Mouse (Mus musculus): Measurements from ENCODE around the gene Gm10401. TPM values are rescaled to one million over a fixed set of nuclear protein-coding genes. Genes with fewer than 3 reads are reported as not detected.

Gm10401 gene
- polyA plus RNA-seq, 1 experiment from 2014 or later, result 38.1 TPM

DNA sequence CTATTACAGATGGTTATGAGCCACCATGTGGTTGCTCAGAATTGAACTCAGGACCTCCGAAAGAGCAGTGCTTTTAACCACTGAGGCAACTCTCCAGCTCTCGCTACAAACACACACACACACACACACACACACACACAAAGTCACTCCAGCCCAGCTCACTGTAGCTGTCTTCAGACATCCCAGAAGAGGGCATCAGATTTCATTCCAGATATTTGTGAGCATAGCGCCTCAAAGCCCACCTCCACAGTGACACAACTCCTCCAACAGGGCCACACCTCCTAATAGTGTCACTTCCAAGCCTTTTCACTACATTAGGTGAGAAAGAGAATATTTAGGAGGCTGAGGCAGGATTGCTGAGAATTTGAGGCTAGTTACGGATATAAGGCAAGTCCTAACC, 41.0 kb upstream of the Gm10401 start:
- Histone ChIP-seq H3K4me2 (ENCODE audit: low read length) (no peak overlapping the region), H3K36me3 (ENCODE audit: control insufficient read depth, insufficient read depth) (no peaks in the 10 kb centered on the region), H3K27me3 (replicated peaks; ENCODE audit: control insufficient read depth, insufficient read depth, low read length) (no peaks in the 10 kb centered on the region), H3K27ac (ENCODE audit: low read length) (no peak overlapping the region), H3K9me3 (ENCODE audit: control insufficient read depth, low read length) (no peaks in the 10 kb centered on the region), H3K9ac (replicated peaks; ENCODE audit: low read depth, low read length) (no peak overlapping the region), H3K4me1 (replicated peaks; ENCODE audit: control insufficient read depth, insufficient read depth, low read length) (peaks cover 13% of the 10 kb centered on the region), H3K4me3 (replicated peaks; ENCODE audit: low read length) (no peak overlapping the region)
- no peak for ATAC-seq
- 72% methylated on average over 4 of the region's 4 CpGs for WGBS

DNA sequence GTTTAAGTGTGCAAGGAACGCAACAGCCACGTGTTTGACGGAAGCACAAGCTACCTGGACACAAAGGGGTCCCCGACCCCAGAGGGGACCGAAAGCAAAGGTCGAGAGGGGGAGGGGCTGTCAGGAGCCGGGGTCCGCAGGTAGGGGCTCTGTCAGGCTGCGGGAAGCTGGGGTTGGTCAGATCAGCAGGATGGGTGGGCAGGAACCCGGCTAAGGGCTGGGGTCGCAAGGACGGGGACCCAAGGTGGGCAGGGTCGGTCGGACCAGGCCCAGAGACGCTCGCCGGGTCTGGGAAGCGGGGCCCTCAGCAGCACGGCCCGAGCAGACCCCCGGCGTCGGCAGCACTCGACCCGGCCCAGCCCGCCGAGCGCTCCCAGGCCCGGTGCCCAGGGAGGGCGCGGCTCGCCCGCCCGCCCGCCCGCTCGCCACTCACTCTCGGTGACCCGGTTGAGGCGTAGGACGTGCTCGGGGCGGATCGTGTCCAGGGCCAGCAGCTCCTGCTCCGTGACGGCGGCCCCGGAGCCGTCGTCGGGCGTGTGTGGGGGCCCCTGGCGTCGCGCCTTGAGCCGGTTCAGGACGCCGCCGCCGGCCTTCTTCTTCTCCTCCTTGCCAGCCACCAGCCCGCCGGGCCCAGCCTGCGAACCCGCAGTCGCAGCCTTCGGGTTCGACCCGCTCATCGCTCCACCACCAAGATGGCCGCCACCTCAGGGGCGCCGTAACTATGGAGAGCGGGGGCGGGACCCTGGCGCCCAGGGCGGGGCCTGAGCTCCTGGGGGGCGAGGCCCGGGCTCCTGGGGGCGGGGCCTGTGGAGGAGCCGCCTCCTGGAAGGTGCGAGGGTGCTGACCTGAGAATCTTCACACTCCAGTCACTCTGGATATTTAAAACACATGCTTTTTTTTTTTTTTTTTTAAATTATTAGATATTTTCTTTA, 36.4 kb upstream of the Gm10401 start, which contains the start of gene Unc119b:
Unc119b (minus strand) TSS at position 742 of the 932 bp plus-strand sequence.
- H3K9ac ChIP-seq (replicated peaks; ENCODE audit: low read depth, low read length), result peak within 1 kb of the TSS; percentile 88
- H3K4me1 ChIP-seq (replicated peaks; ENCODE audit: control insufficient read depth, insufficient read depth, low read length), result peaks cover 16% of the 10 kb centered on the region
- H3K9me3 ChIP-seq (ENCODE audit: control insufficient read depth, low read length), result no peaks in the 10 kb centered on the region
- no peaks in the 10 kb centered on the region; the same call in 1 of the 2 replicates for H3K36me3 ChIP-seq (ENCODE audit: control insufficient read depth, insufficient read depth)
- peak; percentile 96 for ATAC-seq
- no peaks in the 10 kb centered on the region for H3K27me3 ChIP-seq (replicated peaks; ENCODE audit: control insufficient read depth, insufficient read depth, low read length)
- peak within 1 kb of the TSS; percentile 15; the same call in 1 of the 2 replicates for H3K27ac ChIP-seq (ENCODE audit: low read length)
- under 1% methylated on average over 54 of the region's 81 CpGs for WGBS
- H3K4me2 ChIP-seq (ENCODE audit: low read length), result peak within 1 kb of the TSS; percentile 79
- H3K4me3 ChIP-seq (replicated peaks; ENCODE audit: low read length), result peak within 1 kb of the TSS; percentile 87

DNA sequence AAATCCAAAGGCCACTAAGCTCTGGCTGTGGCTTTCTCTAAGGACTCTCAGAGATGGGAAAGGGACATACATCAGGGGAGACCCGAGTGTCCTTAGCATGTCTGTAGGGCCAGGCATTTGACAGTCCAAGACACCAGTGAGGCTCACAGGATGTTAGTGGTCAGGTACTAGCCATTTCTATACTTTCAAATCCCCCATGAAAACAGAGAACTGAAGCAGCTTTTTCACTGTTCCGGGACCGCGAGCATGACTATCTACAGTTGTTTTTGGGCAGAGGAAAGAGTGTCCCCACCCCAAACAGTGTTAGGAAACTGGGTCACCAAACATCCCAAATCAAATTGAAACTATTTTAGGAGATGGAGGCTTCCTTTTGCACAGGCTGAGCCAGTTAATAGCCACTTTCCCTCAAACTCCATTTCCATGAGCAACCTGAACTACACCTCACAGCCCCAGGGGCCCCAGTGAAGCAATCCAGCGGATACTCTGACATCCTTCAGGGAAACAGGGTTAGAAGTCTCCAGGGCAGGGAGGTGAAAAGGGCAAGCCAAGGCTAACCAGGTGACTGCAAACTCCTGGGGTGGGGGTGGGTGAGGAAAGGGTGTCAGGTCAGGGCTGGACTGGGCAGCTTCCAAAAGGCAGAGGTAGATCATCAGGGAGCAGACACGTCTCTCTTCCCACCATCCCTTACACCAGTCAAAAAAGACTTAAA, 35.4 kb upstream of the Gm10401 start:
- Histone ChIP-seq H3K27ac (ENCODE audit: low read length) (no peak overlapping the region), H3K27me3 (replicated peaks; ENCODE audit: control insufficient read depth, insufficient read depth, low read length) (no peaks in the 10 kb centered on the region), H3K4me3 (replicated peaks; ENCODE audit: low read length) (peak overlapping the region; percentile 87), H3K9ac (replicated peaks; ENCODE audit: low read depth, low read length) (peak overlapping the region; percentile 4; the same call in 1 of the 2 replicates), H3K36me3 (ENCODE audit: control insufficient read depth, insufficient read depth) (no peaks in the 10 kb centered on the region; the same call in 1 of the 2 replicates), H3K9me3 (ENCODE audit: control insufficient read depth, low read length) (no peaks in the 10 kb centered on the region), H3K4me1 (replicated peaks; ENCODE audit: control insufficient read depth, insufficient read depth, low read length) (peaks cover 16% of the 10 kb centered on the region), H3K4me2 (ENCODE audit: low read length) (peak overlapping the region; percentile 79)
- ATAC-seq, result no peak
- WGBS, result 57% methylated on average over 6 of the region's 6 CpGs

DNA sequence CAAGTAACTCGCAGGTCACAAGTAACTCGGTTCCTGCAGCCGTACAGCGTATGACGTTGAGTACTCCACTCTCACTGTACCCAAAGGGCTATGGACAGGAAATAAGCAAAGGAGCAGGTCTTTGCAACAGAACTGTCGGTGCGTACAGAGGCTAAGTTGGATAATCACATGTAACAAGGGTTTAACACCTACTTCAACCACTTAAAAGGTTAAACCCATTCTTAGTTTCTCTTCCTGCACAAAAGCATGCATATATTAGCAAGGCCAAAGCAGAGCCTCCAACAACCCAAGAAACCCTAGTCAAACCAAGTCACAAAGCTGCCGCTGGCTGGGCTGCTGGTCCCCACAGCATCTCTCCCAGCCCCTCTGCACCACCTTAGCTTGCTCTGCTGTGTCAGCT, 34.4 kb upstream of the Gm10401 start:
- no peaks in the 10 kb centered on the region for H3K27me3 ChIP-seq (replicated peaks; ENCODE audit: control insufficient read depth, insufficient read depth, low read length)
- no peak overlapping the region for H3K4me3 ChIP-seq (replicated peaks; ENCODE audit: low read length)
- no peak overlapping the region for H3K4me2 ChIP-seq (ENCODE audit: low read length)
- H3K9ac ChIP-seq (replicated peaks; ENCODE audit: low read depth, low read length), result no peak overlapping the region
- no peak overlapping the region for H3K27ac ChIP-seq (ENCODE audit: low read length)
- 85% methylated on average over 8 of the region's 8 CpGs for WGBS
- H3K9me3 ChIP-seq (ENCODE audit: control insufficient read depth, low read length), result no peaks in the 10 kb centered on the region
- no peak for ATAC-seq
- H3K36me3 ChIP-seq (ENCODE audit: control insufficient read depth, insufficient read depth), result no peaks in the 10 kb centered on the region; the same call in 1 of the 2 replicates
- peaks cover 16% of the 10 kb centered on the region for H3K4me1 ChIP-seq (replicated peaks; ENCODE audit: control insufficient read depth, insufficient read depth, low read length)

DNA sequence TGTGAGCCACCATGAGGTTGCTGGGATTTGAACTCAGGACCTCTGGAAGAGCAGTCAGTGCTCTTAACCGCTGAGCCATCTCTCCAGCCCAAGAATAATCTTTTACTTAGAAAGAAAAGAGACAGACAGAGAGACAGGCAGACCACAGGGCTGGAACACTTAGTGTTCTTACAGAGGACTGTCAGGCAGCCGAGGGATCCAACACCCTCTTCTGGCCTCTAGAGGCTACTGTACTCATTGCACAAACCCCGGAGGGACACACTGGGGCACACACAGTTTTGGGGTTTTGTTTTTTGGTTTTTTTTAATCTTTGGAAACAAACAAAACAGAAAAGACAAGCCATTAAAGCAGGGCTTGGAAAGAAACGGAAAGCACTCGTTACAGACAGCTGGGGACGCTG, 31.2 kb upstream of the Gm10401 start:
- Histone ChIP-seq H3K27me3 (replicated peaks; ENCODE audit: control insufficient read depth, insufficient read depth, low read length) (no peaks in the 10 kb centered on the region), H3K4me1 (replicated peaks; ENCODE audit: control insufficient read depth, insufficient read depth, low read length) (peaks cover 23% of the 10 kb centered on the region), H3K27ac (ENCODE audit: low read length) (no peak overlapping the region), H3K4me2 (ENCODE audit: low read length) (no peak overlapping the region), H3K4me3 (replicated peaks; ENCODE audit: low read length) (no peak overlapping the region), H3K9me3 (ENCODE audit: control insufficient read depth, low read length) (no peaks in the 10 kb centered on the region), H3K36me3 (ENCODE audit: control insufficient read depth, insufficient read depth) (peaks cover 7% of the 10 kb centered on the region; the same call in 1 of the 2 replicates), H3K9ac (replicated peaks; ENCODE audit: low read depth, low read length) (no peak overlapping the region)
- ATAC-seq, result no peak
- 81% methylated on average over 6 of the region's 6 CpGs for WGBS

DNA sequence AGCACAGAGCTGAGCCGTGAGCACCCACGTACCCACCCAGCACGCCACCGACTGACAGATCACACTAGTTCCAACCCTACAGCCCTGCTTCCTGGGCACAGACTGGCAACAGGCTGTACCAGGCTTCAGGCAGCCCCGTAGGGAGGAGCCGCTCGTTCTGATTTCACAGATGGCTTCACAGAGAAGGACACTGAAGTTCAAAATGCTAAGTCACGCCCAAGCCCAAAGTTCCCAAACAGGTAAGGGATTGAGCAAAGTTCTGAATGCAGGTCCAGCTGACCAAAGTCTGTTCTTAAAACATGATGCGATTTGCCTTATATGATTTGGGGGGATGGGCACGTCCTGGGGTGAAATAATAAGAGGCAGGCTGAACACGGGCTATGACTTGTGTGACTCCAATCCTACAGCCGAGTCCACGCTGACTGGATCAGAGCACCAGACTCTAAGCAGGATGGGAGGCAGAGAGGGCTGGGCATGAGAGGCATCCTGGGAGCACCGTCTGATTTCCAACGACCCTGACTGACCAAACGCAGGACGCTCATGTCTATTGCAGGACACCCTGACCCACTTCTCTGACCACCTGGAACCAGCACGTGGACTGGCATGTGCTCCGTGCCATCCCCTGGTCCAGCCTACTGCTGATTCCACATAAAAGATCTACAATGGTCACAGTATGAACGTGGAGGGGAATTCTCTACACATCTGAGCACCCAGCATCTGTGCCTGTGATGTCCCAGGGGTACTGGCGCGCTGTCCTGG, 29.5 kb upstream of the Gm10401 start:
- no peaks in the 10 kb centered on the region for H3K27me3 ChIP-seq (replicated peaks; ENCODE audit: control insufficient read depth, insufficient read depth, low read length)
- 92% methylated on average over 22 of the region's 22 CpGs for WGBS
- no peak overlapping the region for H3K4me3 ChIP-seq (replicated peaks; ENCODE audit: low read length)
- H3K4me1 ChIP-seq (replicated peaks; ENCODE audit: control insufficient read depth, insufficient read depth, low read length), result peaks cover 9% of the 10 kb centered on the region
- H3K36me3 ChIP-seq (ENCODE audit: control insufficient read depth, insufficient read depth), result peaks cover 9% of the 10 kb centered on the region; the same call in 1 of the 2 replicates
- H3K9me3 ChIP-seq (ENCODE audit: control insufficient read depth, low read length), result no peaks in the 10 kb centered on the region
- no peak overlapping the region for H3K27ac ChIP-seq (ENCODE audit: low read length)
- no peak for ATAC-seq
- H3K4me2 ChIP-seq (ENCODE audit: low read length), result no peak overlapping the region
- no peak overlapping the region for H3K9ac ChIP-seq (replicated peaks; ENCODE audit: low read depth, low read length)

DNA sequence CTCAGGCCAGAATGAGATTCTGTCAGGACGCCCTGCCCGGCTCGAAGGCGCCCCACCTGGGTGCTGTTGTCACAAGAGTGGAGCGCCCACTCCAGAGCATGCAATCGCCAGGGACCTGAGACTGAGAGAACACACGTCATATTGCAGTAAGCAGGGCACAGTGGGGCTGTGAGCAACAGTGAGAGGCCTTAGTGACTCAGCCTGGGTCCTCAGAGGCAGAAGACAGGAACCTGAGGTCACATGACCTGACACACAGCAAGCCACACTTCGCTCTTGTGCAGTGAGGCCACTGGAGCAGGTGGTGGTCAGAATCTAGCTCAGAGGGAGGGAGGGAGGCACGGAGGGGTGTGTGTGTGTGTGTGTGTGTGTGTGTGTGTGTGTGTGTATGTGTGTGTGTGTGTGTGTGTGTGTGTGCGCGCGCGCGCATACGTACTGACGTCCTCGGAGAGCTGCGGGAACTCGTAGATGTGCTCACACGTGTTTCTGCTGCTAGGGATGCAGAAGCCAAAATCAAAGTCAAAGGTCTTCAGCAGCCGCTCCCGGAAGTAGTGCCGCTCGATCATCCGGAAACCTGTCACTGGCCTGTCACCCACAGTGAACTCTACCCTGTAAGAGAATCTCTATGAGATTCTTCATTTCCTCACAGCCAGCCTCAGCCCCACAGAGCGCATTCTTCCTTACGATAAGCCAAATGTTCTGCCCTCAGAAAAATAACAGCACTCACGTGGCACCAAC, 28.6 kb upstream of the Gm10401 start:
- no peak overlapping the region for H3K4me2 ChIP-seq (ENCODE audit: low read length)
- H3K27me3 ChIP-seq (replicated peaks; ENCODE audit: control insufficient read depth, insufficient read depth, low read length), result no peaks in the 10 kb centered on the region
- no peak overlapping the region for H3K9ac ChIP-seq (replicated peaks; ENCODE audit: low read depth, low read length)
- H3K9me3 ChIP-seq (ENCODE audit: control insufficient read depth, low read length), result no peaks in the 10 kb centered on the region
- H3K4me1 ChIP-seq (replicated peaks; ENCODE audit: control insufficient read depth, insufficient read depth, low read length), result peaks cover 7% of the 10 kb centered on the region
- peaks cover 9% of the 10 kb centered on the region; the same call in 1 of the 2 replicates for H3K36me3 ChIP-seq (ENCODE audit: control insufficient read depth, insufficient read depth)
- no peak for ATAC-seq
- 91% methylated on average over 28 of the region's 28 CpGs for WGBS
- no peak overlapping the region for H3K4me3 ChIP-seq (replicated peaks; ENCODE audit: low read length)
- no peak overlapping the region for H3K27ac ChIP-seq (ENCODE audit: low read length)

DNA sequence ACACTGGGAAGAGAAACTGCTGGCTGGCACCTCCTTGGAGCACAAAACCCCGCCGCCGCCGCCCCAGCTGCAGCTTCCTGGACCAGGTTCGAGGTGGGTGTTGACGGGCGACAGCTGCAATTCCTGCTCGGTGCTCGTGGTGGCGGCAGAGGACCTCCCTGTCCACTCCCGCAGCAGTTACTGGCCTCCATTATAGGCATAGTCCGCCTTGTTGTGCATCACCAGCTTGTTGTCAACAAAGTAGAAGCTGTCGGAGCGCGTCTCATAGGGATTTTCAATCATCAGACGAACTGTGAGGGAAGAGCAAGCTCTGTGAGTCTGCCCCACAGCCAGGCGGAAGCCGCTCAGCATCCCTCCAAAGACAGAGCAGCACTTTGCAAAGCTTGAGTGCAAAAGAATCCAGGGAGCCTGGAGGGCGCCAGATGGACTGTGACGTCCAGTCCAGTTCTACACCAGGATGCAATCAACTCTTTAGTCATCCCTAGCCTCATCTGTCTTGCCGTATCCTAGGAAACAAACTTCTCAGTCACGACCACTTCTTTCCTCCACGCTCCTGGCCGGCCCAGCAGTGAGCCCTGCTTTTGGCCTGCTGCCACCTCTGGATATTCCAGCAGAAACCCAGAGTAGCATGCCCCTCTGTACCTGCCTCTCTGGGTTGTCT, 27.2 kb upstream of the Gm10401 start:
- H3K9ac ChIP-seq (replicated peaks; ENCODE audit: low read depth, low read length), result no peak overlapping the region
- H3K27me3 ChIP-seq (replicated peaks; ENCODE audit: control insufficient read depth, insufficient read depth, low read length), result no peaks in the 10 kb centered on the region
- peaks cover 9% of the 10 kb centered on the region; the same call in 1 of the 2 replicates for H3K36me3 ChIP-seq (ENCODE audit: control insufficient read depth, insufficient read depth)
- H3K4me3 ChIP-seq (replicated peaks; ENCODE audit: low read length), result no peak overlapping the region
- no peak overlapping the region for H3K4me2 ChIP-seq (ENCODE audit: low read length)
- no peaks in the 10 kb centered on the region for H3K9me3 ChIP-seq (ENCODE audit: control insufficient read depth, low read length)
- peaks cover 9% of the 10 kb centered on the region for H3K4me1 ChIP-seq (replicated peaks; ENCODE audit: control insufficient read depth, insufficient read depth, low read length)
- H3K27ac ChIP-seq (ENCODE audit: low read length), result peak overlapping the region; percentile 4
- ATAC-seq, result peak; percentile 87
- 15% methylated on average over 24 of the region's 24 CpGs for WGBS
